Mouse (Mus musculus): ENCODE measurements at regions not wholly inside any gene's neighbourhood (a gene's known extent, or its start where the extent isn't known, plus 50 kb on each side); places are given as distances from the start of the nearest gene placed in this dataset.

DNA sequence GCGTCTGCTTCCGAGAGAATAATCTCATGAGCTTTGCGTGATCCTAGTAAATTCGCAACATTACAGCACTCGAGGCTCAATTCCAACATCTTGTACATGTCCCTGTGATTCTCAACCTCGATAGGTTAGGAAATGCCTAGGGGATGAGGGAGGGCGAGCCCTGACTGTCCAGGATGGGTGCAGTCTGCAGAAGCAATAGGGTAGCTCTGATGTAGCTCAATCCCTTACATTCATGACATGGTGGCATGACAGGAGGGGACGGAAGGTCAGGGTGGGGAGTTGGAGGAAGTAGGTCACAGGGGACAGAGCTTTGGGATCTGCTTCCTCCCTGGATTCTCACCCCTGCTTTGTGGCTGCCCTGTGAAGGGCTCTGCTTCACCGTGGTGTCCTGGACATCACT lies 373.3 kb downstream of the Adam3 start:
- no peaks in the 10 kb centered on the region for H3K27me3 ChIP-seq (ENCODE audit: control insufficient read depth in 1 of 2, insufficient read depth in 2 of 2, low read length in 2 of 2)
- no peaks in the 10 kb centered on the region for H3K36me3 ChIP-seq (ENCODE audit: control insufficient read depth in 1 of 2, insufficient read depth in 2 of 2, low read length in 2 of 2)
- no peak for DNase-seq (ENCODE audit: low read depth, low spot score)
- no peaks in the 10 kb centered on the region for H3K9me3 ChIP-seq (replicated peaks; ENCODE audit: insufficient read depth, low read length)
- H3K4me3 ChIP-seq (ENCODE audit: control insufficient read depth in 1 of 2, insufficient read depth in 1 of 2, low read depth in 2 of 2, low read length in 2 of 2) = no peak overlapping the region
- H3K27ac ChIP-seq (ENCODE audit: control insufficient read depth, low read depth, low read length) = no peak overlapping the region
- no peak overlapping the region for H3K9ac ChIP-seq (ENCODE audit: control insufficient read depth, low read depth, low read length, poor library complexity, severe bottlenecking)
- H3K4me1 ChIP-seq (ENCODE audit: control insufficient read depth in 1 of 2, insufficient read depth in 2 of 2, low read length in 2 of 2) = no peaks in the 10 kb centered on the region
- H3K79me2 ChIP-seq (ENCODE audit: control insufficient read depth, insufficient read depth, low read length, poor library complexity) = no peaks in the 10 kb centered on the region
- no peak for TF ChIP-seq ZC3H11A (IDR thresholded peaks at IDR 0.05; ENCODE audit: low read depth, low read length)
- TF ChIP-seq ZKSCAN1 (IDR thresholded peaks at IDR 0.05; ENCODE audit: low read depth, low read length) = no peak
- TF ChIP-seq CHD2 (IDR thresholded peaks at IDR 0.05; ENCODE audit: low read length) = no peak
- no peak for TF ChIP-seq TBP (IDR thresholded peaks at IDR 0.05; ENCODE audit: low read depth, low read length)
- TF ChIP-seq TCF12 (IDR thresholded peaks at IDR 0.05; ENCODE audit: low read depth, low read length) = no peak

DNA sequence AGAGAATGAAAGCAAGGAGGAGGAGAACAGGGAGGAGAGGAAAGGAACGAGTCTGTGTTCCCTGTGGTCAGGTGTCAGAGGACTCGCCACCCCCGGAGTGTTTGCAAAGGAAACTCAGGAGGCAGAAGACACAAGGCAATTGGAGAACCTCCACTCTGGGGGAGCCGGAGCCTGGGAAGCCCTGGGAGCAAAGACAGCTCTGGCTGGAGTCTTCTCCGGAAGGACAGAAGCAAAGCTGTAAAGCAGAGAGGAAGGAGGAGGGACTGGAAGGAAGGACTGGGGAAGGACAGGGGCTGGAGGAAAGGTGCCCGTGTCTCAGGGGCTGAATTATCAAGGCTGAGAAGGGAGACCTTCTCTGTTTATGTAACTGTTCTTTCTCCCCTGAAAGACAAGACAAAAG lies 373.9 kb downstream of the Adam3 start:
- no peaks in the 10 kb centered on the region for H3K79me2 ChIP-seq (ENCODE audit: control insufficient read depth, insufficient read depth, low read length, poor library complexity)
- no peaks in the 10 kb centered on the region for H3K4me1 ChIP-seq (ENCODE audit: control insufficient read depth in 1 of 2, insufficient read depth in 2 of 2, low read length in 2 of 2)
- no peaks in the 10 kb centered on the region for H3K9me3 ChIP-seq (replicated peaks; ENCODE audit: insufficient read depth, low read length)
- H3K27ac ChIP-seq (ENCODE audit: control insufficient read depth, low read depth, low read length) = no peak overlapping the region
- no peaks in the 10 kb centered on the region for H3K27me3 ChIP-seq (ENCODE audit: control insufficient read depth in 1 of 2, insufficient read depth in 2 of 2, low read length in 2 of 2)
- no peak overlapping the region for H3K9ac ChIP-seq (ENCODE audit: control insufficient read depth, low read depth, low read length, poor library complexity, severe bottlenecking)
- TF ChIP-seq MYB (IDR thresholded peaks at IDR 0.05; ENCODE audit: low read depth, low read length) (no peak), ETS1 (IDR thresholded peaks at IDR 0.05; ENCODE audit: low read depth, low read length) (no peak), TCF12 (IDR thresholded peaks at IDR 0.05; ENCODE audit: low read depth, low read length) (no peak), E2F4 (IDR thresholded peaks at IDR 0.05; ENCODE audit: borderline replicate concordance, low read depth, low read length) (no peak), HCFC1 (IDR thresholded peaks at IDR 0.05; ENCODE audit: low read depth, low read length) (no peak), UBTF (IDR thresholded peaks at IDR 0.05; ENCODE audit: borderline replicate concordance, insufficient read depth, low read depth, low read length) (no peak), TBP (IDR thresholded peaks at IDR 0.05; ENCODE audit: low read depth, low read length) (no peak), MAX (IDR thresholded peaks at IDR 0.05; ENCODE audit: low read length) (no peak), POLR2AphosphoS5 (IDR thresholded peaks at IDR 0.05; ENCODE audit: borderline replicate concordance, low read depth, low read length) (no peak), USF1 (IDR thresholded peaks at IDR 0.05; ENCODE audit: low read depth, low read length) (no peak), MXI1 (IDR thresholded peaks at IDR 0.05; ENCODE audit: low read depth, low read length) (no peak), POLR2A (IDR thresholded peaks at IDR 0.05; ENCODE audit: control insufficient read depth in 1 of 2, insufficient read depth in 1 of 2, low read depth in 1 of 2, low read length in 2 of 2, poor library complexity in 1 of 2) (no peak), RCOR1 (IDR thresholded peaks at IDR 0.05; ENCODE audit: low read depth, low read length) (no peak)
- no peak overlapping the region for H3K4me3 ChIP-seq (ENCODE audit: control insufficient read depth in 1 of 2, insufficient read depth in 1 of 2, low read depth in 2 of 2, low read length in 2 of 2)
- no peak for DNase-seq (ENCODE audit: low read depth, low spot score)
- H3K36me3 ChIP-seq (ENCODE audit: control insufficient read depth in 1 of 2, insufficient read depth in 2 of 2, low read length in 2 of 2) = no peaks in the 10 kb centered on the region
